Mouse (Mus musculus) thymus, adult 18-20 months (tissue): ENCODE results near the gene Tctex1d4.
A peak's percentile ranks its signal among the peaks of the same experiment; 100 is the strongest.

Experiments used
- DNase-seq, 2 experiments: peaks; one replicate each; pipeline ENCODE4 v3.0.0; 2022; ENCODE audit warnings: mixed read lengths in 2 of 2

Gene Tctex1d4

GRCm38 (mm10) chr4:117120445-117121414 lies 5.9 kb upstream of the Tctex1d4 start:
- DNase-seq: peak; percentile 86 to 90

GRCm38 (mm10) chr4:117122209-117122608 lies 4.4 kb upstream of the Tctex1d4 start:
- no peak for DNase-seq

- DNase-seq: no peak
These were observed 2.9 kb upstream of the Tctex1d4 start for GRCm38 (mm10) chr4:117123546-117124217.

GRCm38 (mm10) chr4:117124218-117124517 lies 2.4 kb upstream of the Tctex1d4 start:
- DNase-seq: no peak

GRCm38 (mm10) chr4:117124518-117125347 lies 1.9 kb upstream of the Tctex1d4 start:
- peak; percentile 58 to 78 for DNase-seq

GRCm38 (mm10) chr4:117125348-117125909 lies 1.2 kb upstream of the Tctex1d4 start, which contains the start of gene Btbd19:
Gene Btbd19, minus strand, starts transcription at chr4:117125725.
- DNase-seq: peak in 1 of 2 experiments; percentile 22

- peak; percentile 63 to 74 for DNase-seq
These were observed 502 bp upstream of the Tctex1d4 start for GRCm38 (mm10) chr4:117125910-117126674.

- no peak for DNase-seq
These were observed 1.5 kb downstream of the Tctex1d4 start for GRCm38 (mm10) chr4:117127991-117128686.

- DNase-seq: no peak
These were observed 4.2 kb downstream of the Tctex1d4 start for GRCm38 (mm10) chr4:117130790-117131189.

- DNase-seq: no peak
These were observed 4.6 kb downstream of the Tctex1d4 start for GRCm38 (mm10) chr4:117131198-117131597.

- DNase-seq: no peak
These were observed 5.5 kb downstream of the Tctex1d4 start for GRCm38 (mm10) chr4:117131890-117132793.

- no peak for DNase-seq
These were observed 6.2 kb downstream of the Tctex1d4 start for GRCm38 (mm10) chr4:117132794-117133143.

- DNase-seq: no peak
These were observed 6.8 kb downstream of the Tctex1d4 start for GRCm38 (mm10) chr4:117133366-117133796.

GRCm38 (mm10) chr4:117133817-117134600 lies 7.4 kb downstream of the Tctex1d4 start, which contains the start of gene Plk3:
Gene Plk3, minus strand, starts transcription at chr4:117133963.
- DNase-seq: peak; percentile 93 to 97

GRCm38 (mm10) chr4:117134601-117134995 lies 8.0 kb downstream of the Tctex1d4 start:
- DNase-seq: no peak

GRCm38 (mm10) chr4:117136034-117136433 lies 9.4 kb downstream of the Tctex1d4 start:
- no peak for DNase-seq

- no peak for DNase-seq
These were observed 12.0 kb downstream of the Tctex1d4 start for GRCm38 (mm10) chr4:117138295-117139216.

GRCm38 (mm10) chr4:117139217-117139612 lies 12.6 kb downstream of the Tctex1d4 start:
- no peak for DNase-seq
